Mouse (Mus musculus) kidney, embryonic 15.5 days (tissue): ENCODE results near the gene Nfib. TPM values are rescaled to one million over a fixed set of nuclear protein-coding genes. Genes with fewer than 3 reads are reported as not detected.

Experiments
- ATAC-seq: fragments of 200-750 bp; cut with Nextera tagmentation; replicated peaks from 2 replicates; pipeline ENCODE4 v1.8.0; 2017; ENCODE audit warnings: moderate TSS enrichment; ENCODE audit not compliant: low FRiP score
- H3K27ac ChIP-seq: fragments of 300-500 bp; sonication (generic); 2 replicates; pipeline ENCODE4 v1.5.1; 2015; ENCODE audit warnings: mild to moderate bottlenecking, inconsistent platforms
- H3K27me3 ChIP-seq: fragments of 300-500 bp; sonication (generic); 2 replicates; pipeline ENCODE4 v1.6.1; 2015; ENCODE audit warnings: inconsistent platforms
- H3K36me3 ChIP-seq: fragments of 300-500 bp; sonication (generic); 2 replicates; pipeline ENCODE4 v1.6.1; 2015; ENCODE audit warnings: inconsistent platforms
- H3K4me1 ChIP-seq: fragments of 300-500 bp; sonication (generic); 2 replicates; pipeline ENCODE4 v1.6.1; 2015; ENCODE audit warnings: inconsistent platforms
- H3K4me2 ChIP-seq: fragments of 300-500 bp; sonication (generic); 2 replicates; pipeline ENCODE4 v1.6.1; 2015; ENCODE audit warnings: moderate library complexity, mild to moderate bottlenecking, inconsistent platforms
- H3K4me3 ChIP-seq: fragments of 300-500 bp; sonication (generic); replicated peaks from 2 replicates; pipeline ENCODE4 v1.5.1; 2015; ENCODE audit warnings: mild to moderate bottlenecking, inconsistent platforms
- H3K9ac ChIP-seq: fragments of 300-500 bp; sonication (generic); 2 replicates; pipeline ENCODE4 v1.6.1; 2015; ENCODE audit warnings: mild to moderate bottlenecking, inconsistent platforms
- H3K9me3 ChIP-seq: fragments of 300-500 bp; sonication (generic); replicated peaks from 2 replicates; pipeline ENCODE4 v1.6.1; 2016; ENCODE audit warnings: inconsistent platforms
- WGBS: fragments of 180-500 bp; shearing (Covaris S2); methylation state at CpG from one replicate; pipeline ENCODE4 v1.1.7; 2015; ENCODE audit warnings: mixed read lengths; 5-methylcytosine and 5-hydroxymethylcytosine counted together
- polyA plus RNA-seq: library from polyadenylated mRNA; unstranded; fragments of >200 nt; fragmentation: Nextera tagmentation; extraction: Ambion mirVana; gene quantifications from 2 replicates; pipeline ENCODE4 v1.2.1, GENCODE M21; 2015

Nfib gene
- polyA plus RNA-seq, 1 experiment from 2014 or later: 33.8 TPM

GRCm38 (mm10) chr4:82684088-82684715 lies 21.3 kb downstream of the Nfib start:
- H3K27ac ChIP-seq: no peak overlapping the region
- no peak overlapping the region for H3K4me3 ChIP-seq
- H3K4me1 ChIP-seq: no peaks in the 10 kb centered on the region
- no peaks in the 10 kb centered on the region for H3K9me3 ChIP-seq
- 82% methylated on average over 12 of the region's 12 CpGs for WGBS
- no peak overlapping the region for H3K4me2 ChIP-seq
- no peak overlapping the region for H3K9ac ChIP-seq
- no peaks in the 10 kb centered on the region for H3K36me3 ChIP-seq
- no peak for ATAC-seq
- H3K27me3 ChIP-seq: no peaks in the 10 kb centered on the region

- WGBS: 81% methylated on average over 6 of the region's 6 CpGs
- Histone ChIP-seq H3K9me3 (no peaks in the 10 kb centered on the region), H3K27me3 (no peaks in the 10 kb centered on the region), H3K4me1 (no peaks in the 10 kb centered on the region), H3K36me3 (no peaks in the 10 kb centered on the region), H3K4me2 (no peak overlapping the region), H3K9ac (no peak overlapping the region), H3K27ac (no peak overlapping the region), H3K4me3 (no peak overlapping the region)
- no peak for ATAC-seq
Measured at GRCm38 (mm10) chr4:82683583-82683982, 22.0 kb downstream of the Nfib start.

GRCm38 (mm10) chr4:82676104-82676503 lies 29.4 kb downstream of the Nfib start:
- Histone ChIP-seq H3K27me3 (no peaks in the 10 kb centered on the region), H3K4me3 (no peak overlapping the region), H3K4me1 (no peaks in the 10 kb centered on the region), H3K4me2 (no peak overlapping the region), H3K9ac (no peak overlapping the region), H3K9me3 (no peaks in the 10 kb centered on the region), H3K27ac (no peak overlapping the region), H3K36me3 (no peaks in the 10 kb centered on the region)
- ATAC-seq: no peak
- WGBS: 92% methylated on average over 2 of the region's 2 CpGs

- H3K27ac ChIP-seq: no peak overlapping the region
- H3K9me3 ChIP-seq: no peaks in the 10 kb centered on the region
- no peak overlapping the region for H3K9ac ChIP-seq
- H3K4me3 ChIP-seq: no peak overlapping the region
- no peak for ATAC-seq
- H3K4me2 ChIP-seq: no peak overlapping the region
- no peaks in the 10 kb centered on the region for H3K4me1 ChIP-seq
- H3K36me3 ChIP-seq: no peaks in the 10 kb centered on the region
- H3K27me3 ChIP-seq: no peaks in the 10 kb centered on the region
- 87% methylated on average over 3 of the region's 3 CpGs for WGBS
Measured at GRCm38 (mm10) chr4:82667271-82667872, 38.2 kb downstream of the Nfib start.

GRCm38 (mm10) chr4:82664436-82664835 lies 41.1 kb downstream of the Nfib start:
- Histone ChIP-seq H3K9ac (no peak overlapping the region), H3K27me3 (no peaks in the 10 kb centered on the region), H3K9me3 (no peaks in the 10 kb centered on the region), H3K4me3 (no peak overlapping the region), H3K4me2 (no peak overlapping the region), H3K36me3 (no peaks in the 10 kb centered on the region), H3K4me1 (0 out of 2 replicates have a peak, but pooled peaks cover 2% of the 10 kb centered on the region), H3K27ac (no peak overlapping the region)
- WGBS: 87% methylated on average over 7 of the region's 7 CpGs
- no peak for ATAC-seq

GRCm38 (mm10) chr4:82663749-82664381 lies 41.7 kb downstream of the Nfib start:
- no peaks in the 10 kb centered on the region for H3K9me3 ChIP-seq
- WGBS: 90% methylated on average over 6 of the region's 6 CpGs
- no peak for ATAC-seq

GRCm38 (mm10) chr4:82662626-82663025 lies 42.9 kb downstream of the Nfib start:
- 81% methylated on average over 3 of the region's 3 CpGs for WGBS
- no peak for ATAC-seq
- H3K27ac ChIP-seq: no peak overlapping the region
- no peak overlapping the region for H3K9ac ChIP-seq
- no peak overlapping the region for H3K4me2 ChIP-seq
- H3K9me3 ChIP-seq: no peaks in the 10 kb centered on the region
- no peak overlapping the region for H3K4me3 ChIP-seq
- H3K27me3 ChIP-seq: no peaks in the 10 kb centered on the region
- no peaks in the 10 kb centered on the region for H3K36me3 ChIP-seq
- H3K4me1 ChIP-seq: 0 out of 2 replicates have a peak, but pooled peaks cover 2% of the 10 kb centered on the region

More at GRCm38 (mm10) chr4:82663749-82664381, 41.7 kb downstream of the Nfib start:
- no peaks in the 10 kb centered on the region for H3K27me3 ChIP-seq
- no peak overlapping the region for H3K9ac ChIP-seq
- H3K4me3 ChIP-seq: no peak overlapping the region
- no peaks in the 10 kb centered on the region for H3K36me3 ChIP-seq
- no peak overlapping the region for H3K4me2 ChIP-seq
- 0 out of 2 replicates have a peak, but pooled peaks cover 2% of the 10 kb centered on the region for H3K4me1 ChIP-seq
- no peak overlapping the region for H3K27ac ChIP-seq

GRCm38 (mm10) chr4:82662222-82662621 lies 43.3 kb downstream of the Nfib start:
- whole genome bisulfite sequencing: 78% methylated on average over 9 of the region's 9 CpGs
- H3K27ac ChIP-seq: no peak overlapping the region
- H3K4me1 ChIP-seq: 0 out of 2 replicates have a peak, but pooled peaks cover 2% of the 10 kb centered on the region
- no peaks in the 10 kb centered on the region for H3K27me3 ChIP-seq
- no peak overlapping the region for H3K4me2 ChIP-seq
- H3K36me3 ChIP-seq: no peaks in the 10 kb centered on the region
- H3K4me3 ChIP-seq: no peak overlapping the region
- no peak for ATAC-seq
- no peak overlapping the region for H3K9ac ChIP-seq
- no peaks in the 10 kb centered on the region for H3K9me3 ChIP-seq

- ATAC-seq: 0 out of 2 replicates have a peak, but pooled peaks have one; percentile 33
- Histone ChIP-seq H3K4me3 (no peak overlapping the region), H3K9ac (no peak overlapping the region), H3K4me2 (no peak overlapping the region), H3K27me3 (no peaks in the 10 kb centered on the region), H3K4me1 (0 out of 2 replicates have a peak, but pooled peaks cover 2% of the 10 kb centered on the region), H3K36me3 (no peaks in the 10 kb centered on the region), H3K9me3 (no peaks in the 10 kb centered on the region), H3K27ac (no peak overlapping the region)
- 57% methylated on average over 7 of the region's 7 CpGs for WGBS
Measured at GRCm38 (mm10) chr4:82661215-82661614, 44.3 kb downstream of the Nfib start.

GRCm38 (mm10) chr4:82645679-82646078 lies 59.9 kb downstream of the Nfib start:
- H3K4me2 ChIP-seq: no peak overlapping the region
- H3K27ac ChIP-seq: no peak overlapping the region
- no peak overlapping the region for H3K4me3 ChIP-seq
- H3K4me1 ChIP-seq: no peaks in the 10 kb centered on the region
- H3K9me3 ChIP-seq: no peaks in the 10 kb centered on the region
- H3K9ac ChIP-seq: no peak overlapping the region
- ATAC-seq: no peak
- H3K36me3 ChIP-seq: no peaks in the 10 kb centered on the region
- WGBS: 76% methylated on average over 5 of the region's 5 CpGs
- no peaks in the 10 kb centered on the region for H3K27me3 ChIP-seq

GRCm38 (mm10) chr4:82644797-82645196 lies 60.8 kb downstream of the Nfib start:
- WGBS: 55% methylated on average over 9 of the region's 9 CpGs
- ATAC-seq: peak; percentile 85
- Histone ChIP-seq H3K27ac (no peak overlapping the region), H3K4me2 (no peak overlapping the region), H3K4me1 (no peaks in the 10 kb centered on the region), H3K27me3 (no peaks in the 10 kb centered on the region), H3K36me3 (no peaks in the 10 kb centered on the region), H3K9me3 (no peaks in the 10 kb centered on the region), H3K9ac (no peak overlapping the region), H3K4me3 (no peak overlapping the region)

GRCm38 (mm10) chr4:82643734-82644085 lies 61.8 kb downstream of the Nfib start:
- WGBS: 83% methylated on average over 5 of the region's 5 CpGs

More at GRCm38 (mm10) chr4:82643734-82644085, 61.8 kb downstream of the Nfib start:
- Histone ChIP-seq H3K9me3 (no peaks in the 10 kb centered on the region), H3K4me1 (no peaks in the 10 kb centered on the region), H3K4me2 (no peak overlapping the region), H3K9ac (no peak overlapping the region), H3K36me3 (no peaks in the 10 kb centered on the region), H3K4me3 (no peak overlapping the region), H3K27me3 (no peaks in the 10 kb centered on the region), H3K27ac (no peak overlapping the region)
- no peak for ATAC-seq
